Mouse (Mus musculus): ENCODE measurements around the gene Ugt1a5. TPM values are rescaled to one million over a fixed set of nuclear protein-coding genes. Genes with fewer than 3 reads are reported as not detected.

Ugt1a5 gene
- polyA plus RNA-seq, 1 experiment: not detected

DNA sequence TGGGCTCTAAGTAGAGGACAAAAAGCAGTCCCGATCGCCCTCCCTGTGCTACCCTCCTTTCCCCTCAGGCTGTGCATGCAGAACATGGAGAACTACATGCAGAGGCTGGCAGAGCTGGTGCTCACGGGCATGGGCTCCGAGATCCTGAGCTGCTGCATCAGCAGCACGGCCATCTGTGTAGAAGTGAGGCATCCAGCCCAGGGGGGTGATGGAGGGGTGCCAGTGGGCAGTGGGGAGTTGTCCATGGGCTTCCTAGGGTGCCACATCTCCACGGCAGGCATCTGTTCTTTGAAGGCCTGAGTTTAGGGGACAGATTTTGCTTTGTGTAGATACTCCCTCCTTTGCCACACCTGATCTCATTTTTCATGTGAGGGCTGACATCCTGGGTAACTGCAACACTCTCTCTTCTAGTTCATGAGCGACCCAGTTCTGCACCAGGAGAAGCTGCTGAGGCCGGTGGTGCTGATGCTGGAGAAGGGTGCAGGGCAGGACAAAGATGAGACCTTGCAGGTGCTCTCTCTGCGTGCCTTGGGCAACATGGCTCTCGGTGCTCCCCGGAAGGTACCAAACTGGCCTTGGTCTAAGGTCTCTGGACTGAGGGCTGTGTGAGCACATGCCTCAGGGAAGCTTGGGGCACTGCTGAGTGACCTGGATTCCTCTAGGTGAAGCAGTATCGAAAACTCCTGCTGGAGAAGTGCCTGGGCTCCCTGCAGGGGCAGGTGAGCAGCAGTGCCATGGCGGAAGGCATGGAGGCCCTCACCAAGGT is 90.4 kb downstream of the Ugt1a5 start:
- 79% methylated on average over 13 of the region's 13 CpGs for WGBS
- DNase-seq (ENCODE audit: low read depth, low spot score): no peak

GRCm38 (mm10) chr1:88256886-88257663 is 91.3 kb downstream of the Ugt1a5 start:
- no peak for DNase-seq (ENCODE audit: low read depth, low spot score)

GRCm38 (mm10) chr1:88257681-88258080 is 91.9 kb downstream of the Ugt1a5 start:
- no peak for DNase-seq (ENCODE audit: low read depth, low spot score)
- WGBS: 83% methylated on average over 6 of the region's 6 CpGs

More at GRCm38 (mm10) chr1:88256886-88257663, 91.3 kb downstream of the Ugt1a5 start:
- WGBS: 76% methylated on average over 10 of the region's 10 CpGs

DNA sequence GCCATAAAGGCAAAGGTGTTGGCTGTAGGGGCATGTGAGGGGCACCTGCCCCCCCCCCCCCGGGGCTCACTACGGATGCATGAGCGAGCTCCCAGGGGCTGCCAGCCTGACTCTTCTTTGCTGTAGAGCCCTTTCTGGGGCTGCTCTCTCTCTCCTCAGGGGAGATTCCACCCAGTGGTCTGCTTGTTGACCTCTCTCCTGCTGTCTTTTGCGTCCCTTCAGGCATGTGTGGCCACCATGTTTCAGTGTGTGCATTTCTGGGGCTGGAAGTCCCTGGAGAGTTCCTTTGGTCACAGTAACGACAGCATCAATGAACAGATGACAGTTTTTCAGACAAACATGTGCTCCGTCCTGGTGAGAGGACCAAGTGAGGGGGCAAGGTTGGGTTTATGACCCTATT is 92.5 kb downstream of the Ugt1a5 start:
- WGBS: 74% methylated on average over 6 of the region's 6 CpGs
- no peak for DNase-seq (ENCODE audit: low read depth, low spot score)

- WGBS: 79% methylated on average over 8 of the region's 8 CpGs
- DNase-seq (ENCODE audit: low read depth, low spot score): no peak
Measured at GRCm38 (mm10) chr1:88258881-88259642, 93.2 kb downstream of the Ugt1a5 start.

DNA sequence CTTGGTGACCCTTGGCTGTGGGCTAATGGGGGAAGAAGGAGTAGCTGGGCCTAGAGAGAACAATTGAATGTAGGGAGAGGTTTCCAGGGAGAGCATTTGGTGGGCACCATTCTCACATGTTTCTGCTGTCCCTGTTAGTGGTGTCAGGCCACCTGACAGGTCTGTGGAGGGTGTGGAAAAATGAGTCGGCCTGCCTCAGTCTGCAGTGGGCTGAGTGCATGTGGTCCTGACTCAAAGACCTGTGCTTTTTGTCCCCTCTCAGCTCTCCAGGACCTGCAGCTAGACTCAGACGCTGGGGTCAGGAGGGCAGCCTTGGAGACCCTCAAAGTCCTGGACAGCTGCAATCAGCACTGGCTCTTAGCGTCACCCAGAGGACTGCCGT is 93.8 kb downstream of the Ugt1a5 start:
- no peak for DNase-seq (ENCODE audit: low read depth, low spot score)
- WGBS: 80% methylated on average over 4 of the region's 4 CpGs

- no peak for DNase-seq (ENCODE audit: low read depth, low spot score)
- WGBS: 65% methylated on average over 6 of the region's 6 CpGs
Measured at GRCm38 (mm10) chr1:88260114-88260513, 94.3 kb downstream of the Ugt1a5 start.

GRCm38 (mm10) chr1:88260604-88261377 is 95.0 kb downstream of the Ugt1a5 start:
- WGBS: 79% methylated on average over 10 of the region's 10 CpGs
- no peak for DNase-seq (ENCODE audit: low read depth, low spot score)

GRCm38 (mm10) chr1:88261706-88262105 is 95.9 kb downstream of the Ugt1a5 start:
- no peak for DNase-seq (ENCODE audit: low read depth, low spot score)
- WGBS: 87% methylated on average over 7 of the region's 7 CpGs

- WGBS: 70% methylated on average over 4 of the region's 4 CpGs
- no peak for DNase-seq (ENCODE audit: low read depth, low spot score)
Measured at GRCm38 (mm10) chr1:88262255-88262654, 96.4 kb downstream of the Ugt1a5 start.

DNA sequence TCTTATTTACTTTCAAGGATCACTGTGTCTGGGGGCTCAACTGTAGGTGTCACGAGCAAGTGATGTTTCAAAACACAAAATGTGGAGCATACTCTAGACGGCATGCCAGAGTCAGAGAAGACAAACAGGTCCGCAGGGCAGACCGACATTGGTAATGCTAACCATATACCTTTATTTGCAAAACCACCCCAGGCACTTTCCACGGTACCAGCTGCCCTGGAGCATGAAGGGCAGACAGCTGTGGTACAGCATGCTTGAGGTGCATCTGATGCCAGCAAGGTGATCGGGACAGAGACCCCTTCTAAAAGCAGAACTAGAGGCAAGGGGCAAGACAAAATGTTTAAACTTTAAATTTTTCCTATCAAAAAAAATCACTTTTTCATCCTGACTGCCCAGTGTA is 97.1 kb downstream of the Ugt1a5 start:
- WGBS: 71% methylated on average over 6 of the region's 6 CpGs
- DNase-seq (ENCODE audit: low read depth, low spot score): no peak

DNA sequence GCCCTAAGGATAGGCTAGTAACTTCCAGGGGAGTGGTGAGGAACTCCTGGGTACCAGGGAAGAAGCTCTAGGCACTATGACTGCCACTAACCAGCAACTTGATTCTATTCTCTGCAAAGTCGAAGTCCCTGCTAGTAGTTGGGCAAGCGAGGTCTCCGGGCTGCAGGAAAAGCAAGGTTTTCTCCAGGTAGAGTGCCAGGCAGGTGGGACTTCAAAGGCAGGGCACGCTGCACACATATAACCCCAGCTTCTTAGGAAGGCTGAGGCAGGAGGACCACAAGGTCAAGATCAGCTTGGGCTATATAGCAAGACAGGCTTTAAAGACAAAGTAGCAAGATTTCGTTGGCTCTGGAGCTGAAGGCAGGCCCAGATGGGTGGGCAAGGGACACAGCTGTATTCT is 98.0 kb downstream of the Ugt1a5 start:
- no peak for DNase-seq (ENCODE audit: low read depth, low spot score)
- WGBS: 91% methylated on average over 5 of the region's 5 CpGs

DNA sequence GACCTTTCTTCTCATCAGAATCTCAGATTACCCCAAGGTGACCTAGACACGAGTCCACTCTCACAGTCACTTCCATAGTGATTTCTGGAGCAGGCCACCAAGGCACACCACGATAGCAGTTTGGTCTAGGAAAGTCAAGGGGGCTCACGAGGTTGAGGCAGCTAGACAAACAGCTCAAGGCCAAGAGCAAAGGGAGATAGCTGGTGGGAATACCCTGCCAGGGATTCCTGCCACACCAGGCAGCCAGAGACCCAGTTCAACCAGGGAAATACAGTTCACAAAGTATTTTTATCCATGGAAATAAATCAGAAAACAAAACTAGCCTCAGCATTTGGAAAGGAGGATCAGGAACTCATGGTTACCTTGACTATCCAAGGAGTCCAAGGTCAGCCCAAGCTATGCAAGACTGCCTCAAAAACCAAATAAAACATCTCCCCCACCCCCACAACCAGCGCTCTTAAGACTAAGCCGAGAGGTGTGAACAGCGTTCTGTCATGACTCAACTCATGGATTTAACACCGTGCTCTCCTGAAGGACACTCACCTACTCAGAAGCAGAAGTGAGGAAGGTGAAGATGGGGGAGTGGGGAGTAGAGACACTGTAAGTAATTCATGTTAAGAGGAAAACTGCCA is 98.5 kb downstream of the Ugt1a5 start:
- 82% methylated on average over 7 of the region's 7 CpGs for WGBS
- DNase-seq (ENCODE audit: low read depth, low spot score): no peak

DNA sequence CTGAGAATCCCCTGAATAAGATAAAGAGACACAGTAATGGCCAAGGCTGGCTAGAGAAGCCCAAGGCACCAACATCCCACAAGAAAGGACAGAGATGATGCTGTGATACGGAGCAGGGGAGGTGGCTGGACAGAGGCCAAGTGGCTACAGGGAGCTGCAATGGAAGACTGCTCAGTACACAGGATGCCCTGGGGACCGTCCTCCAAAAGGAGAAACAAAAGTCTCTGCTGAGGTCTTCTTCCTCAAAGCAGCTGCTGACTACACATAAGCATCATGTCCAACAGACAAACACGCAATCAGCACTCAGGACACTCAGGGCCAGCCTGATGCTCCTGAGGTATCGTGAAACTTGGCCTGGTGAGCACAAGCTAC is 99.0 kb downstream of the Ugt1a5 start:
- WGBS: 76% methylated on average over 4 of the region's 4 CpGs
- DNase-seq (ENCODE audit: low read depth, low spot score): no peak

- 87% methylated on average over 13 of the region's 13 CpGs for WGBS
- DNase-seq (ENCODE audit: low read depth, low spot score): no peak
Measured at GRCm38 (mm10) chr1:88266123-88266522, 100.3 kb downstream of the Ugt1a5 start.

- 91% methylated on average over 6 of the region's 6 CpGs for WGBS
- no peak for DNase-seq (ENCODE audit: low read depth, low spot score)
Measured at GRCm38 (mm10) chr1:88267489-88267888, 101.7 kb downstream of the Ugt1a5 start.

GRCm38 (mm10) chr1:88268070-88268469 is 102.3 kb downstream of the Ugt1a5 start:
- 83% methylated on average over 6 of the region's 6 CpGs for WGBS
- no peak for DNase-seq (ENCODE audit: low read depth, low spot score)

Measured in large intestine, adult 2 months (tissue).